Mouse (Mus musculus): ENCODE data around the gene Gm10197. TPM values are rescaled to one million over a fixed set of nuclear protein-coding genes. Genes with fewer than 3 reads are reported as not detected.

Gene Gm10197
- polyA plus RNA-seq, 1 experiment from 2014 or later = not detected

GRCm38 (mm10) chr19:53408398-53408797 lies 36.8 kb upstream of the Gm10197 start:
- Histone ChIP-seq H3K9me3 (ENCODE audit: control insufficient read depth, low read length) (no peaks in the 10 kb centered on the region), H3K4me1 (replicated peaks; ENCODE audit: control insufficient read depth, insufficient read depth, low read length) (no peaks in the 10 kb centered on the region; the same call in 1 of the 2 replicates), H3K27ac (ENCODE audit: low read depth, low read length) (no peak overlapping the region), H3K4me2 (ENCODE audit: low read depth, low read length, severe bottlenecking) (no peak overlapping the region), H3K36me3 (ENCODE audit: control insufficient read depth, insufficient read depth, low read length) (no peaks in the 10 kb centered on the region), H3K4me3 (ENCODE audit: low read depth, low read length) (no peak overlapping the region), H3K27me3 (ENCODE audit: control insufficient read depth, insufficient read depth, low read length) (no peaks in the 10 kb centered on the region), H3K9ac (ENCODE audit: low read length) (no peak overlapping the region)
- DNase-seq (ENCODE audit: low spot score) (no peak), ATAC-seq (replicated peaks; ENCODE audit: low FRiP score) (no peak)
- 92% methylated on average over 8 of the region's 8 CpGs for WGBS

GRCm38 (mm10) chr19:53407350-53407749 lies 35.8 kb upstream of the Gm10197 start:
- H3K9ac ChIP-seq (ENCODE audit: low read length) = no peak overlapping the region
- no peaks in the 10 kb centered on the region for H3K36me3 ChIP-seq (ENCODE audit: control insufficient read depth, insufficient read depth, low read length)
- H3K9me3 ChIP-seq (ENCODE audit: control insufficient read depth, low read length) = no peaks in the 10 kb centered on the region
- no peak overlapping the region for H3K27ac ChIP-seq (ENCODE audit: low read depth, low read length)
- H3K27me3 ChIP-seq (ENCODE audit: control insufficient read depth, insufficient read depth, low read length) = no peaks in the 10 kb centered on the region
- DNase-seq (ENCODE audit: low spot score) = no peak
- H3K4me1 ChIP-seq (replicated peaks; ENCODE audit: control insufficient read depth, insufficient read depth, low read length) = no peaks in the 10 kb centered on the region; the same call in 1 of the 2 replicates
- no peak for ATAC-seq (replicated peaks; ENCODE audit: low FRiP score)
- no peak overlapping the region for H3K4me3 ChIP-seq (ENCODE audit: low read depth, low read length)
- H3K4me2 ChIP-seq (ENCODE audit: low read depth, low read length, severe bottlenecking) = no peak overlapping the region
- WGBS = 86% methylated on average over 2 of the region's 2 CpGs

- 77% methylated on average over 2 of the region's 2 CpGs for whole genome bisulfite sequencing
- no peak for DNase-seq (ENCODE audit: low spot score)
Observed at GRCm38 (mm10) chr19:53405810-53406209, 34.2 kb upstream of the Gm10197 start.

GRCm38 (mm10) chr19:53404837-53405356 lies 33.3 kb upstream of the Gm10197 start:
- no peak overlapping the region for H3K9ac ChIP-seq (ENCODE audit: low read length)
- no peak for DNase-seq (ENCODE audit: low spot score)

More at GRCm38 (mm10) chr19:53405810-53406209, 34.2 kb upstream of the Gm10197 start:
- Histone ChIP-seq H3K9me3 (ENCODE audit: control insufficient read depth, low read length) (no peaks in the 10 kb centered on the region), H3K4me1 (replicated peaks; ENCODE audit: control insufficient read depth, insufficient read depth, low read length) (no peaks in the 10 kb centered on the region; the same call in 1 of the 2 replicates), H3K27ac (ENCODE audit: low read depth, low read length) (no peak overlapping the region), H3K4me3 (ENCODE audit: low read depth, low read length) (no peak overlapping the region), H3K4me2 (ENCODE audit: low read depth, low read length, severe bottlenecking) (no peak overlapping the region), H3K9ac (ENCODE audit: low read length) (no peak overlapping the region), H3K36me3 (ENCODE audit: control insufficient read depth, insufficient read depth, low read length) (no peaks in the 10 kb centered on the region), H3K27me3 (ENCODE audit: control insufficient read depth, insufficient read depth, low read length) (no peaks in the 10 kb centered on the region)
- no peak for ATAC-seq (replicated peaks; ENCODE audit: low FRiP score)

GRCm38 (mm10) chr19:53404219-53404836 lies 32.8 kb upstream of the Gm10197 start:
- no peak overlapping the region for H3K9ac ChIP-seq (ENCODE audit: low read length)
- DNase-seq (ENCODE audit: low spot score) (no peak), ATAC-seq (replicated peaks; ENCODE audit: low FRiP score) (no peak)
- H3K36me3 ChIP-seq (ENCODE audit: control insufficient read depth, insufficient read depth, low read length) = no peaks in the 10 kb centered on the region
- no peak overlapping the region for H3K4me2 ChIP-seq (ENCODE audit: low read depth, low read length, severe bottlenecking)
- H3K9me3 ChIP-seq (ENCODE audit: control insufficient read depth, low read length) = no peaks in the 10 kb centered on the region
- no peaks in the 10 kb centered on the region for H3K27me3 ChIP-seq (ENCODE audit: control insufficient read depth, insufficient read depth, low read length)
- H3K27ac ChIP-seq (ENCODE audit: low read depth, low read length) = no peak overlapping the region
- 95% methylated on average over 10 of the region's 10 CpGs for WGBS
- H3K4me1 ChIP-seq (replicated peaks; ENCODE audit: control insufficient read depth, insufficient read depth, low read length) = no peaks in the 10 kb centered on the region
- H3K4me3 ChIP-seq (ENCODE audit: low read depth, low read length) = no peak overlapping the region

More at GRCm38 (mm10) chr19:53404837-53405356, 33.3 kb upstream of the Gm10197 start:
- Histone ChIP-seq H3K27me3 (ENCODE audit: control insufficient read depth, insufficient read depth, low read length) (no peaks in the 10 kb centered on the region), H3K4me2 (ENCODE audit: low read depth, low read length, severe bottlenecking) (no peak overlapping the region), H3K36me3 (ENCODE audit: control insufficient read depth, insufficient read depth, low read length) (no peaks in the 10 kb centered on the region), H3K4me1 (replicated peaks; ENCODE audit: control insufficient read depth, insufficient read depth, low read length) (no peaks in the 10 kb centered on the region), H3K9me3 (ENCODE audit: control insufficient read depth, low read length) (no peaks in the 10 kb centered on the region), H3K4me3 (ENCODE audit: low read depth, low read length) (no peak overlapping the region), H3K27ac (ENCODE audit: low read depth, low read length) (no peak overlapping the region)
- ATAC-seq (replicated peaks; ENCODE audit: low FRiP score) = no peak
- 85% methylated on average over 18 of the region's 18 CpGs for WGBS

- Histone ChIP-seq H3K9ac (ENCODE audit: low read length) (no peak overlapping the region), H3K4me3 (ENCODE audit: low read depth, low read length) (no peak overlapping the region), H3K9me3 (ENCODE audit: control insufficient read depth, low read length) (no peaks in the 10 kb centered on the region), H3K4me1 (replicated peaks; ENCODE audit: control insufficient read depth, insufficient read depth, low read length) (no peaks in the 10 kb centered on the region), H3K36me3 (ENCODE audit: control insufficient read depth, insufficient read depth, low read length) (no peaks in the 10 kb centered on the region), H3K27me3 (ENCODE audit: control insufficient read depth, insufficient read depth, low read length) (no peaks in the 10 kb centered on the region), H3K27ac (ENCODE audit: low read depth, low read length) (no peak overlapping the region), H3K4me2 (ENCODE audit: low read depth, low read length, severe bottlenecking) (no peak overlapping the region)
- ATAC-seq (replicated peaks; ENCODE audit: low FRiP score) = no peak
- 54% methylated on average over 12 of the region's 12 CpGs for WGBS
- DNase-seq (ENCODE audit: low spot score) = no peak
Observed at GRCm38 (mm10) chr19:53402741-53403432, 31.3 kb upstream of the Gm10197 start.

GRCm38 (mm10) chr19:53400332-53401110 lies 29.0 kb upstream of the Gm10197 start:
- WGBS = 89% methylated on average over 16 of the region's 16 CpGs
- H3K27ac ChIP-seq (ENCODE audit: low read depth, low read length) = no peak overlapping the region
- no peak overlapping the region for H3K9ac ChIP-seq (ENCODE audit: low read length)
- no peaks in the 10 kb centered on the region for H3K27me3 ChIP-seq (ENCODE audit: control insufficient read depth, insufficient read depth, low read length)
- DNase-seq (ENCODE audit: low spot score) (no peak), ATAC-seq (replicated peaks; ENCODE audit: low FRiP score) (no peak)
- no peaks in the 10 kb centered on the region for H3K4me1 ChIP-seq (replicated peaks; ENCODE audit: control insufficient read depth, insufficient read depth, low read length)
- H3K9me3 ChIP-seq (ENCODE audit: control insufficient read depth, low read length) = no peaks in the 10 kb centered on the region
- H3K36me3 ChIP-seq (ENCODE audit: control insufficient read depth, insufficient read depth, low read length) = no peaks in the 10 kb centered on the region
- no peak overlapping the region for H3K4me2 ChIP-seq (ENCODE audit: low read depth, low read length, severe bottlenecking)
- no peak overlapping the region for H3K4me3 ChIP-seq (ENCODE audit: low read depth, low read length)

GRCm38 (mm10) chr19:53399213-53399612 lies 27.6 kb upstream of the Gm10197 start:
- Histone ChIP-seq H3K27me3 (ENCODE audit: control insufficient read depth, insufficient read depth, low read length) (no peaks in the 10 kb centered on the region), H3K27ac (ENCODE audit: low read depth, low read length) (no peak overlapping the region), H3K36me3 (ENCODE audit: control insufficient read depth, insufficient read depth, low read length) (no peaks in the 10 kb centered on the region), H3K4me2 (ENCODE audit: low read depth, low read length, severe bottlenecking) (no peak overlapping the region), H3K9me3 (ENCODE audit: control insufficient read depth, low read length) (no peaks in the 10 kb centered on the region), H3K9ac (ENCODE audit: low read length) (no peak overlapping the region), H3K4me1 (replicated peaks; ENCODE audit: control insufficient read depth, insufficient read depth, low read length) (no peaks in the 10 kb centered on the region), H3K4me3 (ENCODE audit: low read depth, low read length) (no peak overlapping the region)
- no peak for ATAC-seq (replicated peaks; ENCODE audit: low FRiP score)
- no peak for DNase-seq (ENCODE audit: low spot score)
- 91% methylated on average over 4 of the region's 4 CpGs for WGBS

Measured in forebrain, embryonic 11.5 days (tissue).